8 mouse cellular contexts compared by ENCODE assay signal in the genomic region with DNA sequence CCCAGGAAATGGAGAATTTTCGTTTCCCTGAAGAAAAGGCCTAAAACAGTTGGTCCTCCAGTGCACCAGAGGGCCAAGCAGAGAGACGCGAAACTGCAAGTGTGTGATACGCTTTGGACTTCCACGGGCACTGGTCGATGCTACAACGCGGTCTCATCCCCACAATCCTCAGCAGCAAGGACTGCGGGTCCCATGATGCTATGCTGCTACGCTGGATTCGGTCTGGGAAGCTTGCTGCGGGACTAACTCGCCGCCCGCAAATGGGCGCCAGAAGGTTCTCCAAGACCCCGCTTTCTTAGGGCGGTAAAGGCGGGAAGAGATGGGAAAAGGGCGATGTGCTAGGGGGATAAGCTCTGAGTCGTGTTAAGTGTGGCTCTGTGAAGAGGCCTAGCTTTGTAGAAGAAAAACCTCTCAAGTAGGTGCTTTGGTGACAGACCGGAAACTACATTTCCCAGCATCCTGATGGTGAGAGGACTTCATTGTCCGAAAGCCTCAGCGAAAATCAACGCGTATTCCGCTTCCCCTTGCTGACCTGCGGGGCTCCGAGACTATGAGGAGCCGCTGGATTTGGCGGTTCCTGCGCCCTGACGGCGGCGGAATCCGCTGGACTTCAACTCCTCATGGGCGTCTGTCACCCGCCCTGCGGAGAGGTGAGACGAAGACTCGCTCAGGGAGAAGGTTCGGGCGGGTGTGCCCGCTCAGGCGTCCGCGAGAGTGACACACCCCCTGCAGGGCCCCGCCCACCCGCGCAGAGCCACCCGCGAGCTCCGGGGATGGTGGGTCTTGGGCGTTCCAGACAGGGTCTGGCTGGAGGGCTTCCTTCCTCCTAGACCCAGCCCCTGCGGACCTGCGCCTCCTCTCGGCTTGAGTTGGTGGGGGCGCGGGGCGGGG. TPM values are rescaled to one million over a fixed set of nuclear protein-coding genes. Genes with fewer than 3 reads are reported as not detected.
A peak's percentile ranks its signal among the peaks of the same experiment; 100 is the strongest.
DNase-seq lines count a peak whose midpoint lies in the region; ATAC-seq and TF ChIP-seq lines count a peak whose summit lies in the region.

A gene (plus strand): TSS at position 164 of the 891 bp plus-strand sequence.

- H3K27me3 ChIP-seq in forebrain, embryonic 15.5 days: no peaks in the 10 kb centered on the region
- no peaks in the 10 kb centered on the region for H3K27me3 ChIP-seq in liver, embryonic 16.5 days (ENCODE audit: control insufficient read depth, insufficient read depth, low read depth, low read length)
- no peaks in the 10 kb centered on the region for H3K27me3 ChIP-seq in neural tube, embryonic 12.5 days (replicated peaks)
- no peaks in the 10 kb centered on the region for H3K27me3 ChIP-seq in stomach, postnatal 0 days (ENCODE audit: control insufficient read depth, insufficient read depth, low read length)

- ATAC-seq in forebrain, embryonic 15.5 days (replicated peaks): peak; percentile 98
- peak; percentile 83 for ATAC-seq in liver, embryonic 16.5 days (ENCODE audit: low read depth)
- peak; percentile 97 for ATAC-seq in neural tube, embryonic 12.5 days (ENCODE audit: low FRiP score, low read depth)
- ATAC-seq in stomach, postnatal 0 days (ENCODE audit: low FRiP score, low TSS enrichment): peak; percentile 98

- under 1% methylated on average over 60 of the region's 60 CpGs for WGBS in forebrain, embryonic 15.5 days
- 1% methylated on average over 60 of the region's 60 CpGs for WGBS in large intestine, adult 2 months
- under 1% methylated on average over 60 of the region's 60 CpGs for WGBS in liver, embryonic 16.5 days (ENCODE audit: insufficient replicate concordance)
- under 1% methylated on average over 60 of the region's 60 CpGs for WGBS in neural tube, embryonic 12.5 days
- WGBS in stomach, postnatal 0 days: under 1% methylated on average over 60 of the region's 60 CpGs

- peak within 1 kb of the TSS; percentile 53 for H3K4me2 ChIP-seq in forebrain, embryonic 15.5 days (replicated peaks)
- H3K4me2 ChIP-seq in liver, embryonic 16.5 days (ENCODE audit: low read depth, low read length): peak within 1 kb of the TSS; percentile 75
- H3K4me2 ChIP-seq in neural tube, embryonic 12.5 days (replicated peaks): peak within 1 kb of the TSS; percentile 64
- H3K4me2 ChIP-seq in stomach, postnatal 0 days (replicated peaks; ENCODE audit: low read depth): peak within 1 kb of the TSS; percentile 64

- TF ChIP-seq CTCF in stomach, postnatal 0 days (IDR thresholded peaks at IDR 0.05; ENCODE audit: low read depth): peak; percentile 82

- peaks cover 7% of the 10 kb centered on the region for H3K36me3 ChIP-seq in forebrain, embryonic 15.5 days
- no peaks in the 10 kb centered on the region for H3K36me3 ChIP-seq in liver, embryonic 16.5 days (ENCODE audit: control insufficient read depth, insufficient read depth)
- peaks cover 3% of the 10 kb centered on the region; the same call in 1 of the 2 replicates for H3K36me3 ChIP-seq in neural tube, embryonic 12.5 days
- H3K36me3 ChIP-seq in stomach, postnatal 0 days (ENCODE audit: control insufficient read depth, insufficient read depth, low read length): no peaks in the 10 kb centered on the region

- TF ChIP-seq EP300 in stomach, postnatal 0 days (optimal IDR thresholded peaks at IDR 0.05): peak; percentile 78

- intact Hi-C loops in heart, postnatal 14 days (cut with DNase I): loop anchor here (5.0 to 10.0 kb wide), 4 partner anchors 76 to 311 kb away; a partner anchor contains a TSS

- peak within 1 kb of the TSS; percentile 95 for H3K27ac ChIP-seq in forebrain, embryonic 15.5 days (replicated peaks)
- H3K27ac ChIP-seq in liver, embryonic 16.5 days (ENCODE audit: low read length): peak within 1 kb of the TSS; percentile 82
- H3K27ac ChIP-seq in neural tube, embryonic 12.5 days: peak within 1 kb of the TSS; percentile 79
- H3K27ac ChIP-seq in stomach, postnatal 0 days (replicated peaks): peak within 1 kb of the TSS; percentile 91

- no peaks in the 10 kb centered on the region for H3K9me3 ChIP-seq in forebrain, embryonic 15.5 days
- no peaks in the 10 kb centered on the region for H3K9me3 ChIP-seq in liver, embryonic 16.5 days (replicated peaks; ENCODE audit: control insufficient read depth, low read length)
- H3K9me3 ChIP-seq in neural tube, embryonic 12.5 days: no peaks in the 10 kb centered on the region
- no peaks in the 10 kb centered on the region for H3K9me3 ChIP-seq in stomach, postnatal 0 days (ENCODE audit: control insufficient read depth, low read length)

- peak within 1 kb of the TSS; percentile 76 for H3K9ac ChIP-seq in forebrain, embryonic 15.5 days (replicated peaks)
- peak within 1 kb of the TSS; percentile 76 for H3K9ac ChIP-seq in liver, embryonic 16.5 days (ENCODE audit: low read depth, low read length)
- peak within 1 kb of the TSS; percentile 78 for H3K9ac ChIP-seq in neural tube, embryonic 12.5 days
- peak within 1 kb of the TSS; percentile 75 for H3K9ac ChIP-seq in stomach, postnatal 0 days (ENCODE audit: low read length)

- DNase-seq in ES-CJ7 (ENCODE audit: low read depth, low spot score): peak; percentile 95
- peak; percentile 91 to 94 for DNase-seq in cerebellum, adult 18-20 months
- peak; percentile 80 for DNase-seq in heart, postnatal 14 days
- peak; percentile 85 for DNase-seq in large intestine, adult 2 months (ENCODE audit: low read depth, low spot score)
- DNase-seq in stomach, postnatal 0 days (ENCODE audit: low spot score): peak; percentile 87

- peak within 1 kb of the TSS; percentile 80 for H3K4me3 ChIP-seq in forebrain, embryonic 15.5 days
- H3K4me3 ChIP-seq in liver, embryonic 16.5 days (ENCODE audit: low read depth, low read length): peak within 1 kb of the TSS; percentile 81
- H3K4me3 ChIP-seq in neural tube, embryonic 12.5 days: peak within 1 kb of the TSS; percentile 79
- H3K4me3 ChIP-seq in stomach, postnatal 0 days (ENCODE audit: low read depth, low read length): peak within 1 kb of the TSS; percentile 87

- peaks cover 14% of the 10 kb centered on the region for H3K4me1 ChIP-seq in forebrain, embryonic 15.5 days
- peaks cover 23% of the 10 kb centered on the region for H3K4me1 ChIP-seq in liver, embryonic 16.5 days (ENCODE audit: control insufficient read depth, low read depth, low read length)
- H3K4me1 ChIP-seq in neural tube, embryonic 12.5 days: no peaks in the 10 kb centered on the region
- H3K4me1 ChIP-seq in stomach, postnatal 0 days (replicated peaks; ENCODE audit: control insufficient read depth, insufficient read depth): no peaks in the 10 kb centered on the region

RNA-seq across cellular contexts. Expression of the gene that starts here (rescaled TPM):
- polyA plus RNA-seq in forebrain, embryonic 15.5 days (2015; fragmentation: Nextera tagmentation; extraction: Ambion mirVana): 60.5 and 65.2 TPM in 2 replicates
- 10 to 100 TPM; 30.8 TPM for total RNA-seq in heart, postnatal 14 days (2021)
- polyA plus RNA-seq in large intestine, adult 2 months (2012; rRNA removed): 4.7 and 5.4 TPM in 2 replicates
- polyA plus RNA-seq in liver, embryonic 16.5 days (2015; fragmentation: Nextera tagmentation; extraction: Ambion mirVana): 11.8 and 14.9 TPM in 2 replicates
- polyA plus RNA-seq in neural tube, embryonic 12.5 days (2016; fragmentation: Nextera tagmentation; extraction: Ambion mirVana): 64.8 and 67.5 TPM in 2 replicates
- polyA plus RNA-seq in stomach, postnatal 0 days (2015; fragmentation: Nextera tagmentation; extraction: Ambion mirVana): 37.3 and 39.0 TPM in 2 replicates

Comparison
In these comparisons a context has a peak if more than half of its experiments do, and no peak if none do; other contexts are left out.
1. Peak in every context shown above with its lines: DNase-seq, ATAC-seq, H3K4me3 ChIP-seq and H3K27ac ChIP-seq.